Comparison of ENCODE assay signal across 30 mouse cellular contexts in genomic region chr14:75139225-75139624, GRCm38 (mm10). TPM values are rescaled to one million over a fixed set of nuclear protein-coding genes. Genes with fewer than 3 reads are reported as not detected.
DNase-seq lines count a peak whose midpoint lies in the region; ATAC-seq lines count a peak whose summit lies in the region.
"Had no signal": no experiment of that assay in that cellular context is flagged by ENCODE, and none has a peak within 500 bp of the region (broad histone marks: within the 10 kb centered on the region; RNA-seq: fewer than 3 reads in every experiment).

No protein-coding gene starts in this region.

- no peaks in the 10 kb centered on the region for H3K9me3 ChIP-seq in heart, embryonic 11.5 days (replicated peaks; ENCODE audit: control insufficient read depth, low read length)
- H3K9me3 ChIP-seq in liver, embryonic 11.5 days (ENCODE audit: control insufficient read depth, low read length), result no peaks in the 10 kb centered on the region
- no peaks in the 10 kb centered on the region for H3K9me3 ChIP-seq in liver, embryonic 16.5 days (replicated peaks; ENCODE audit: control insufficient read depth, low read length)
- H3K9me3 ChIP-seq: embryonic facial prominence, embryonic 13.5 days; forebrain, embryonic 13.5 days; G1E; heart, embryonic 12.5 days; kidney, embryonic 15.5 days; midbrain, embryonic 10.5 days; midbrain, embryonic 15.5 days had no signal

- peak overlapping the region; percentile 77 for H3K27ac ChIP-seq in heart, embryonic 11.5 days (ENCODE audit: low read depth, low read length)
- H3K27ac ChIP-seq in liver, embryonic 11.5 days (ENCODE audit: low read depth, low read length), result peak overlapping the region; percentile 92
- peak overlapping the region; percentile 97 for H3K27ac ChIP-seq in liver, embryonic 16.5 days (ENCODE audit: low read length)
- H3K27ac ChIP-seq: embryonic facial prominence, embryonic 13.5 days; forebrain, embryonic 13.5 days; kidney, embryonic 15.5 days; midbrain, embryonic 10.5 days; midbrain, embryonic 15.5 days had no signal

- H3K27me3 ChIP-seq in heart, embryonic 11.5 days (ENCODE audit: control insufficient read depth, insufficient read depth, low read length), result no peaks in the 10 kb centered on the region
- no peaks in the 10 kb centered on the region for H3K27me3 ChIP-seq in liver, embryonic 11.5 days (replicated peaks; ENCODE audit: control insufficient read depth, insufficient read depth, low read length)
- peaks cover 3% of the 10 kb centered on the region; the same call in 1 of the 2 replicates for H3K27me3 ChIP-seq in liver, embryonic 16.5 days (ENCODE audit: control insufficient read depth, insufficient read depth, low read depth, low read length)
- H3K27me3 ChIP-seq: embryonic facial prominence, embryonic 13.5 days; forebrain, embryonic 13.5 days; kidney, embryonic 15.5 days; midbrain, embryonic 15.5 days had no signal

- ATAC-seq in heart, embryonic 11.5 days (replicated peaks; ENCODE audit: insufficient number of reproducible peaks, low FRiP score, low TSS enrichment), result no peak
- ATAC-seq in liver, embryonic 11.5 days (replicated peaks; ENCODE audit: low FRiP score), result peak; percentile 27; the same call in 1 of the 2 replicates
- ATAC-seq in liver, embryonic 16.5 days (ENCODE audit: low read depth), result peak; percentile 45
- ATAC-seq: forebrain, embryonic 13.5 days; hindbrain, embryonic 16.5 days; midbrain, embryonic 15.5 days; Patski had no signal

- H3K9ac ChIP-seq in heart, embryonic 11.5 days (ENCODE audit: low read depth, low read length), result no peak overlapping the region
- no peak overlapping the region; the same call in 1 of the 2 replicates for H3K9ac ChIP-seq in liver, embryonic 11.5 days (ENCODE audit: low read depth, low read length)
- peak overlapping the region; percentile 35 for H3K9ac ChIP-seq in liver, embryonic 16.5 days (ENCODE audit: low read depth, low read length)
- H3K9ac ChIP-seq: embryonic facial prominence, embryonic 13.5 days; forebrain, embryonic 13.5 days; heart, embryonic 12.5 days; kidney, embryonic 15.5 days; midbrain, embryonic 15.5 days had no signal

- intact Hi-C loops in heart, postnatal 10 days (cut with DNase I), result no loop called here

- no peak for DNase-seq in heart, postnatal 10 days
- DNase-seq in c-Kit-positive CD71-positive TER-119-positive erythroid progenitor cells, embryonic 14.5 days (ENCODE audit: low spot score), result peak; percentile 19
- no peak for DNase-seq in liver, embryonic 11.5 days (ENCODE audit: low spot score)
- no peak for DNase-seq in layer of hippocampus, adult 8-10 months (ENCODE audit: low spot score in 2 of 2)
- no peak for DNase-seq in cerebellum, postnatal 25 days
- no peak for DNase-seq in kidney, postnatal 14 days
- DNase-seq: adrenal gland, postnatal 14 days; cerebellum, adult 2 months; cerebellum, postnatal 14 days; gastrocnemius, postnatal 14 days; kidney, adult 18-20 months; kidney, postnatal 4 days; right cerebral cortex, adult 18-20 months; thymus, adult 2 months; thymus, postnatal 36 days had no signal

- 75% methylated on average over 2 of the region's 2 CpGs for WGBS in heart, embryonic 11.5 days (ENCODE audit: insufficient replicate concordance)
- 59% methylated on average over 2 of the region's 2 CpGs for WGBS in liver, embryonic 11.5 days
- 49% methylated on average over 2 of the region's 2 CpGs for WGBS in liver, embryonic 16.5 days (ENCODE audit: insufficient replicate concordance)

- H3K36me3 ChIP-seq in heart, embryonic 11.5 days (ENCODE audit: control insufficient read depth, insufficient read depth, low read length), result no peaks in the 10 kb centered on the region
- H3K36me3 ChIP-seq in liver, embryonic 11.5 days (ENCODE audit: control insufficient read depth, insufficient read depth, low read length), result no peaks in the 10 kb centered on the region
- no peaks in the 10 kb centered on the region for H3K36me3 ChIP-seq in liver, embryonic 16.5 days (ENCODE audit: control insufficient read depth, insufficient read depth)
- H3K36me3 ChIP-seq: embryonic facial prominence, embryonic 13.5 days; G1E; heart, embryonic 12.5 days; kidney, embryonic 15.5 days; midbrain, embryonic 10.5 days; midbrain, embryonic 15.5 days had no signal

- peaks cover 10% of the 10 kb centered on the region for H3K4me1 ChIP-seq in heart, embryonic 11.5 days (ENCODE audit: control insufficient read depth, insufficient read depth, low read length)
- H3K4me1 ChIP-seq in liver, embryonic 11.5 days (replicated peaks; ENCODE audit: control insufficient read depth, insufficient read depth, low read length), result peaks cover 26% of the 10 kb centered on the region
- H3K4me1 ChIP-seq in liver, embryonic 16.5 days (ENCODE audit: control insufficient read depth, low read depth, low read length), result peaks cover 35% of the 10 kb centered on the region
- H3K4me1 ChIP-seq: embryonic facial prominence, embryonic 13.5 days; forebrain, embryonic 13.5 days; kidney, embryonic 15.5 days; midbrain, embryonic 10.5 days; midbrain, embryonic 15.5 days had no signal

- no peak overlapping the region for H3K4me3 ChIP-seq in heart, embryonic 11.5 days (ENCODE audit: low read depth, low read length)
- H3K4me3 ChIP-seq in liver, embryonic 11.5 days (ENCODE audit: low read depth, low read length), result no peak overlapping the region
- peak overlapping the region; percentile 6; the same call in 1 of the 2 replicates for H3K4me3 ChIP-seq in liver, embryonic 16.5 days (ENCODE audit: low read depth, low read length)
- H3K4me3 ChIP-seq: embryonic facial prominence, embryonic 13.5 days; forebrain, embryonic 13.5 days; heart, embryonic 12.5 days; kidney, embryonic 15.5 days; midbrain, embryonic 10.5 days; midbrain, embryonic 15.5 days had no signal

- peak overlapping the region; percentile 29 for H3K4me2 ChIP-seq in heart, embryonic 11.5 days
- peak overlapping the region; percentile 47; the same call in 1 of the 2 replicates for H3K4me2 ChIP-seq in liver, embryonic 11.5 days
- H3K4me2 ChIP-seq in liver, embryonic 16.5 days (ENCODE audit: low read depth, low read length), result peak overlapping the region; percentile 58
- H3K4me2 ChIP-seq: embryonic facial prominence, embryonic 13.5 days; forebrain, embryonic 13.5 days; kidney, embryonic 15.5 days; midbrain, embryonic 15.5 days had no signal

RNA-seq across cellular contexts. Expression of gene Lcp1, which starts 8.3 kb away (rescaled TPM):
- 33.0 and 35.7 TPM in 2 replicates for polyA plus RNA-seq in heart, embryonic 11.5 days (2014; fragmentation: Nextera tagmentation; extraction: Ambion mirVana)
- 10 to 100 TPM; 17.1 to 18.5 TPM for total RNA-seq in heart, postnatal 10 days (2021)
- polyA plus RNA-seq in liver, embryonic 11.5 days (2014; fragmentation: Nextera tagmentation; extraction: Ambion mirVana), result 44.3 and 50.4 TPM in 2 replicates
- polyA plus RNA-seq in liver, embryonic 16.5 days (2015; fragmentation: Nextera tagmentation; extraction: Ambion mirVana), result 43.0 and 43.1 TPM in 2 replicates
- total RNA-seq in layer of hippocampus, adult 8-10 months (2022), result 10 to 100 TPM in 2 of 4 experiments, 1 to 10 TPM in 2; 5.1 to 23.3 (median 13.0) TPM

RNA-seq across cellular contexts. Expression of gene Lrrc63, which starts 8.5 kb away (rescaled TPM):
- not detected in 2 replicates for polyA plus RNA-seq in heart, embryonic 11.5 days (2014; fragmentation: Nextera tagmentation; extraction: Ambion mirVana)
- total RNA-seq in heart, postnatal 10 days (2021), result not detected
- 0.06 TPM in 1 of 2 replicates, not detected in the other for polyA plus RNA-seq in liver, embryonic 11.5 days (2014; fragmentation: Nextera tagmentation; extraction: Ambion mirVana)
- polyA plus RNA-seq in liver, embryonic 16.5 days (2015; fragmentation: Nextera tagmentation; extraction: Ambion mirVana), result 0.05 TPM in 1 of 2 replicates, not detected in the other
- not detected for total RNA-seq in layer of hippocampus, adult 8-10 months (2022)
- total RNA-seq: adrenal gland, postnatal 14 days; G1E; gastrocnemius, postnatal 14 days; granulocyte monocyte progenitor cell, adult 5-6 weeks; heart, postnatal 25 days had no signal
- polyA plus RNA-seq: embryonic facial prominence, embryonic 13.5 days; G1E; heart, embryonic 12.5 days; intestine, embryonic 14.5 days; kidney, embryonic 15.5 days; limb, embryonic 11.5 days; Patski had no signal
